Mouse (Mus musculus) layer of hippocampus, postnatal 25 days (tissue): ENCODE measurements around the gene Aox1. TPM values are rescaled to one million over a fixed set of nuclear protein-coding genes. Genes with fewer than 3 reads are reported as not detected.

ENCODE experiments used
- DNase-seq, 2 experiments: peaks; one replicate each; pipeline ENCODE4 v3.0.0; 2022; ENCODE audit warnings: mixed read lengths in 2 of 2, low spot score in 1 of 2; ENCODE audit errors: extremely low spot score in 1 of 2
- total RNA-seq, 2 experiments: library from RNA; stranded (reverse); gene quantifications; 2 replicates each; pipeline ENCODE4 v1.2.3; 2021

Gene Aox1
- total RNA-seq, 2 experiments from 2014 or later, result 3.0 to 3.9 TPM

- DNase-seq, result no peak
Observed at GRCm38 (mm10) chr1:58102494-58102893, 72.8 kb downstream of the Aox1 start.

DNA sequence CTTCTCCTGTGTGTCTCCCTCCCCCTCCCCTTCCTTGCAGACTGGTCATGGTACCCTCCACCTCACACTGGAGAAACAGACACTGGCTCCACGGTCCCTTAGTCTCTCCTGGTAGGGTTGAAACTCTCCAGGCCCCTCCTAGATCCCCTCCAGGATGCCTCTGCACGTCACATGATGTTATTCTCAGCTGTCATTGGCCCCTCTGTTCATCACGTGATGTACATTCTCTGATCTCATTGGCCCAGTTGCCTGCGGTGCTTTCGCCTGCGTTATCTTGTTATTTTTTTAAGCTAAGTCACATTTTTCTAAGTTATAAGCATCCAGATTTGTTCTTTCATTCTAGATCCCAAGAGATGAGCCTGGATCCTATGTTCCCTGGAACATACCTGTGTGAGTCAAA lies 76.0 kb downstream of the Aox1 start:
- no peak for DNase-seq

DNA sequence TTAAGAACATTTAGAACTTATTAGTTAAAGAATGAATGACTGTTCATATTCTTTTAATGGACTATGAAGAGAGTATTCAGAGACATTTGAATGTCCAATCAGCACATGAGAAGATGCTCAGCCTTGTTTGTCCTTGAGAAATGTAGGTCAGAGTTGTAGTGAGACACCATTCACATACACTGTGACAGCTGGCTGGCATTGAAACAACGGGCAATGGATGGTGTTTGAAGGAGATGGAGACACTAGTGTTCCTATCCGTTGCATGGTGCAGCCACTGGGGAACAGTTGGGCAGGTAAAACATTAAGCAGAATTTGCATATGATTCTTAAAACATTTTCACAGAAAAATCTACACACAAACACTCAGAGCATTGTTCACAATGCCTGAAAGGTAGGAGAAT lies 77.3 kb downstream of the Aox1 start:
- no peak for DNase-seq

DNA sequence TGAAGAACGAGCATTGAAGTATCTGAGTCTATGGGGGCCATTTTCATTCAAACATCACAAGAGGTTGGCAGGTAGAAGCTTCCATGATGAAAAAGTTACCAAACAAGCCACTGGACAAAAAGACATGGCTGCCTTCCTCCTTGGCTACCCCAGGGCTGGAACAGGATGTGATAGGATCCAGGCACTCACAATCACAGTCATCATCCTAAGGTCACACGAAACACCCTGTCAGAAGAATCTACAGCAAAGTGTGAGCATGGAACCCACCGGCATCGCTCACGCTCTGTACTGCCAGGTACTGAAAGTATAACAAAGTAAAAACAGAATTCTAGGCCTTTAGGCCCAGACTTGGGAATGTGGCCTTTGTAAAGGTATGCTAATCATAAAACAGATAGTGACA lies 80.5 kb downstream of the Aox1 start:
- no peak for DNase-seq

- DNase-seq, result no peak
Observed at GRCm38 (mm10) chr1:58111315-58111714, 81.6 kb downstream of the Aox1 start.

GRCm38 (mm10) chr1:58112880-58113279 lies 83.1 kb downstream of the Aox1 start, which contains the start of gene Aox3:
Gene Aox3, plus strand, starts transcription at chr1:58113130.
- DNase-seq, result peak; percentile 60 to 74

- DNase-seq, result no peak
Observed at GRCm38 (mm10) chr1:58113441-58113840, 83.7 kb downstream of the Aox1 start.

- no peak for DNase-seq
Observed at GRCm38 (mm10) chr1:58114021-58114560, 84.4 kb downstream of the Aox1 start.

DNA sequence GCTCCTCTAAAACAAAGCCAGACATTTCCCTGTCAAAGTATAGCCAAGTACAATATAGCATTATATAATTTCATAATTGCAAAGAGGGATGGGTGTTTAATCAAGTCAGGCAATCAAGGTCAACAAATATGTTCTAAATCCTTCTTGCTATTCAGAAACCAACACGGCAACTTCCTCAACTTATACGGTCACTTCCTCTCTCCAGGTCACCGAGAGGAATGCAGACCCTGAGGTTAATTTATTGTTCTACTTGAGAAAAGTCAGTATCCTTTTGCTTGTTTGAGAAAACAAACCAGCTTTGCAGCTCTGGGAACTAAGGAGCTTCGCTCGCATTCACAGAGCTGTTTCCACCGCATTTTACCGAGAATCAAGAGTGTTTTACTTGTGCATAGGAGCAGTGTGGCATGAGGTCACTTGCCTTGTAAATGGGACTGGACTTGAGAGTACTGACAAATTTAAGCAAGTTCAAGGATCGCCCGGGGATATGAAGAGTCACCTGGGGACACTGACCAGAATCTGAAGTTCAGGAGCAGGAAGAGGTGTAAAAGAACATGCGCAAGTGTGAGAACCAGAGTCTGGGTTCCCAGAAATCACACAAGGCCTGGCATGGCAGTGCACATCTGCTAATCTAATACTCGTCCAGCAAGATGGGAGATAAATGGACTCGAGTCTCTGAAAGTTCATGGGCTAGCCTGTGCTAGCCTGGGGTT lies 85.1 kb downstream of the Aox1 start:
- DNase-seq, result no peak

GRCm38 (mm10) chr1:58118231-58118630 lies 88.5 kb downstream of the Aox1 start:
- DNase-seq, result no peak

- no peak for DNase-seq
Observed at GRCm38 (mm10) chr1:58124901-58125300, 95.2 kb downstream of the Aox1 start.

DNA sequence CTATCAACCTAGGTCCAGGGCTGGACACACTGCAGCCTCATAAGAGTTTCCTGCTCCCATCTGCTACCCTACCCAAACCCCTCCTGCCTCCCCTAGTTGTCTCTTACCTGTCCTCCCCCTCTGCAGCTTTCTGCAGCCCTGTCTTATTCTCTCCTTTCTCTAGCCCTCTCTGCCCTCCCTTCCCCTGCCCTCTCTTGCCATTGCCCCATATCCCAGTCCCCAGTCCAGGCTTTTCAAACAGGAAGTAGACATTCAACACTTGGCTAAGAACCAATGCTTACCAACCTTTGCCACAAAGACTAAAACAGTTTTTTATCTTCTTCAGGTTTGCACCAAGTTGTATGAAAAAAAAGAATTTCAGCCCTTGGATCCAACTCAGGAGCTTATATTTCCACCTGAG lies 108.2 kb downstream of the Aox1 start:
- DNase-seq, result no peak

DNA sequence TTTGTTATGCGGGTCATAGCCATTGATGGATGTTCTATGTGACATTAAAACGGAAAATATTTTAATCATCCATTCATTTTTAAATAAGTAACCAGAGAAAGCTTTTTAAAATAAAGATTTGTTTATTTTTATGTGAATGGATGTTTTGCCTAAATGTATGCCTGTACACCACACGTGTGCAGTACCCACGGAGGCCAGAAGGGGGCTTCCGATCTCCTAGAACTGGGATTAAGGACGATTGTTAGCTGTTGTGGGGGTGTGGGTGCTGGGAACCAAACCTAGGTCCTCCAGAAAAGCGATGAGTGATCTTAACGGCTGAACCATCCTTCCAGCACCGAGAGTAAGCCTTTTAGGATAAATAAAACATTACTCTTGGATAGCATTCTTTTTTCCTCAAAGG lies 109.3 kb downstream of the Aox1 start:
- no peak for DNase-seq

- no peak for DNase-seq
Observed at GRCm38 (mm10) chr1:58140607-58141006, 110.9 kb downstream of the Aox1 start.

GRCm38 (mm10) chr1:58144384-58145069 lies 114.8 kb downstream of the Aox1 start:
- peak; percentile 20 to 49 for DNase-seq

GRCm38 (mm10) chr1:58146026-58146425 lies 116.3 kb downstream of the Aox1 start:
- no peak for DNase-seq

DNA sequence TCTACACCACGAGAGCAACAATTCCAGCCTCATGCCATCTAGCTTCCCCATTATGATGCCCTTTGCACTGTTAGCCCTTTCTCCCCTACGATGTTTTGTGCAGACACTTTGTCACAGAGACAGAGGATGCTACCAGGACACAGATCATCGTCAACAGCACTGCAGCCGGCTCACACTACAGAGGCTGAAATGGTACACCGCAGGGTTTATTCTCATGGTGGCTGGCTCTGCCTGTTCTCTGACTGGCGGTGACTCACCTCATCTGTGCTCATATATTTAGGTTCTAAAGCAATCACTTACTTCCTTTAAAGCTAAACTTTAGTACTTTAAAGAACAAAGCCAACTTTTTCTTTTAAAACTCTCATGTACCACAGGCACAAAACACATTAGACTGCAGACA lies 118.0 kb downstream of the Aox1 start:
- no peak for DNase-seq

- no peak for DNase-seq
Observed at GRCm38 (mm10) chr1:58152247-58152646, 122.5 kb downstream of the Aox1 start.
